Mouse (Mus musculus) embryonic facial prominence, embryonic 12.5 days (tissue): ENCODE measurements around the gene Rtl10. TPM values are rescaled to one million over a fixed set of nuclear protein-coding genes. Genes with fewer than 3 reads are reported as not detected.
"Not testable (repeated sequence)": the region's sequence is repeated elsewhere in the genome, so short reads cannot be mapped to it uniquely, and the experiment has no call there.

Experiments used
- ATAC-seq: fragments of 200-750 bp; cut with Nextera tagmentation; 2 replicates; pipeline ENCODE4 v1.8.0; 2017; ENCODE audit not compliant: insufficient number of reproducible peaks, insufficient read depth, low FRiP score, low TSS enrichment
- H3K27ac ChIP-seq: fragments of 300-500 bp; sonication (generic); 2 replicates; pipeline ENCODE4 v1.5.1; 2016; ENCODE audit warnings: mild to moderate bottlenecking
- H3K27me3 ChIP-seq: fragments of 300-500 bp; sonication (generic); 2 replicates; pipeline ENCODE4 v1.6.1; 2016; ENCODE audit warnings: mild to moderate bottlenecking, moderate library complexity
- H3K36me3 ChIP-seq: fragments of 300-500 bp; sonication (generic); 2 replicates; pipeline ENCODE4 v1.6.1; 2016; ENCODE audit warnings: mild to moderate bottlenecking
- H3K4me1 ChIP-seq: fragments of 300-500 bp; sonication (generic); 2 replicates; pipeline ENCODE4 v1.6.1; 2016
- H3K4me2 ChIP-seq: fragments of 300-500 bp; sonication (generic); replicated peaks from 2 replicates; pipeline ENCODE4 v1.6.1; 2016; ENCODE audit warnings: mild to moderate bottlenecking, moderate library complexity
- H3K4me3 ChIP-seq: fragments of 300-500 bp; sonication (generic); 2 replicates; pipeline ENCODE4 v1.5.1; 2016; ENCODE audit warnings: mild to moderate bottlenecking
- H3K9ac ChIP-seq: fragments of 300-500 bp; sonication (generic); 2 replicates; pipeline ENCODE4 v1.6.1; 2016; ENCODE audit warnings: mild to moderate bottlenecking, moderate library complexity
- H3K9me3 ChIP-seq: fragments of 300-500 bp; sonication (generic); 2 replicates; pipeline ENCODE4 v1.6.1; 2016; ENCODE audit warnings: mild to moderate bottlenecking, moderate library complexity
- WGBS: fragments of 180-500 bp; shearing (Covaris S2); methylation state at CpG from one replicate; pipeline ENCODE4 v1.1.7; 2016; 5-methylcytosine and 5-hydroxymethylcytosine counted together
- polyA plus RNA-seq: library from polyadenylated mRNA; unstranded; fragments of >200 nt; fragmentation: Nextera tagmentation; extraction: Ambion mirVana; gene quantifications from 2 replicates; pipeline ENCODE4 v1.2.1, GENCODE M21; 2016

The Rtl10 gene
- polyA plus RNA-seq, 1 experiment from 2014 or later = 4.1 TPM

DNA sequence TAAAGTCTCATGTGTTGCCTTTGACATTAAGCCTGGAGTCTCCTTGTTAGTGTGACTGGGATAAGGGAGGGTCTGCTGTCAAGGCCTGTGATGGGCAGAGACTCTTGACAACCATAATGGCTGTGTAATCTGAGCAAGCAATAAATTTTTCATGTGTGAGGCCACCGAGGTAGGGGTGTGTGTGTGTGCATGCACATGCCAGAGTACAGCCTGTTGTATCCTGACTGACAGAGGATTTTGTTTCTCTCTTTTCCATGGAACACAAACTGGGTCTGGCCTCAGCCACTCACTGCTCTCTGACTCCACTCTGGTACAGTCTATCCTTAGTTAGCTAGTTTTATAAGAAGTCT is 8.5 kb downstream of the Rtl10 start:
- WGBS = 41% methylated on average over 1 of the region's 1 CpGs
- Histone ChIP-seq H3K27ac (peak overlapping the region; percentile 41; the same call in 1 of the 2 replicates), H3K27me3 (no peaks in the 10 kb centered on the region)

DNA sequence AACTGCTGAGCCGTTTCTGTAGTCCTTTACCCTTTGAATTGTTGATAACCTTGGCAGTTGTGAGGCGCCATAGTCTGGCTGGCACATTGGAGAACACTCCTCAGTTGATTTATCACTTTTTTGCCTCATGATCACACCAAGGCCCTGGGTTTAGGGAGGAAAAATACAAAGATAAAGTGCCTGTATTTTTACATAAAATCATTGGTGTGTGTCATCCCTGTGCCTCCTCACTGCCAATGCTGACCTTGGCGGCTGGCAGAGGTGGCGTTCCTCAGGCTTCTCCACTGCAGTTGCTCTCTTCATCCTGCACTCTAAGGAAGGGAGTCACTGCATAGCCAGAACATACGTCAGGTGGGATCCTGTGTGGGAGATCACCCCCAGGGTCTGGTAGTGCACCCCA is 13.0 kb downstream of the Rtl10 start:
- no peaks in the 10 kb centered on the region for H3K27me3 ChIP-seq
- no peaks in the 10 kb centered on the region for H3K36me3 ChIP-seq
- no peak for ATAC-seq
- H3K9me3 ChIP-seq = no peaks in the 10 kb centered on the region
- H3K9ac ChIP-seq = no peak overlapping the region
- H3K4me1 ChIP-seq = peaks cover 6% of the 10 kb centered on the region
- H3K27ac ChIP-seq = no peak overlapping the region
- H3K4me3 ChIP-seq = no peak overlapping the region
- H3K4me2 ChIP-seq = no peak overlapping the region
- 85% methylated on average over 5 of the region's 5 CpGs for WGBS

More for the DNA sequence above, 8.5 kb downstream of the Rtl10 start:
- no peak overlapping the region for H3K9ac ChIP-seq
- no peak overlapping the region for H3K4me2 ChIP-seq
- no peak for ATAC-seq
- peaks cover 8% of the 10 kb centered on the region; the same call in 1 of the 2 replicates for H3K36me3 ChIP-seq
- H3K4me1 ChIP-seq = peaks cover 8% of the 10 kb centered on the region
- no peaks in the 10 kb centered on the region for H3K9me3 ChIP-seq
- no peak overlapping the region for H3K4me3 ChIP-seq

DNA sequence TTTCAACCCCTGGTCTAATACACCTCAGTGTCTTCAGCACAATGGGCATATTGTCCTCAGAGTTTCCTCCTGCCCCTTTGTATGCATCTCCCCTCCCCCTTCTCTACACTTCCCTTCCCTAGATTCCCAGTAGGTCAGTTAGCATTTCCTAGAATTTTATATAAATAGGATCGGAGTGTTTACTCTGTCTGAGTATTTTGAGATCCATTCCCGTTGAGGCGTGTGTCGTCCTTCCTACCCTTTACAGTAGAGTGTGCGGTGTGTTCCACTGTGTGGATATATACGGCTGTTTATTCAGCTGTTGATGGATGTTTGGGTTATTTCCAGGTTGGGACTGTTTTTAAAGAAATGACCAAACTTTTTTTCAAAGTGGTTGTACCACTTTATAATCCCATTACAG is 14.8 kb downstream of the Rtl10 start:
- H3K27me3 ChIP-seq = no peaks in the 10 kb centered on the region
- H3K4me2 ChIP-seq = no peak overlapping the region
- H3K9ac ChIP-seq = no peak overlapping the region
- no peak for ATAC-seq
- no peaks in the 10 kb centered on the region; the same call in 1 of the 2 replicates for H3K4me1 ChIP-seq
- no peaks in the 10 kb centered on the region for H3K36me3 ChIP-seq
- WGBS = 59% methylated on average over 6 of the region's 6 CpGs
- H3K27ac ChIP-seq = no peak overlapping the region
- no peaks in the 10 kb centered on the region for H3K9me3 ChIP-seq
- H3K4me3 ChIP-seq = no peak overlapping the region

DNA sequence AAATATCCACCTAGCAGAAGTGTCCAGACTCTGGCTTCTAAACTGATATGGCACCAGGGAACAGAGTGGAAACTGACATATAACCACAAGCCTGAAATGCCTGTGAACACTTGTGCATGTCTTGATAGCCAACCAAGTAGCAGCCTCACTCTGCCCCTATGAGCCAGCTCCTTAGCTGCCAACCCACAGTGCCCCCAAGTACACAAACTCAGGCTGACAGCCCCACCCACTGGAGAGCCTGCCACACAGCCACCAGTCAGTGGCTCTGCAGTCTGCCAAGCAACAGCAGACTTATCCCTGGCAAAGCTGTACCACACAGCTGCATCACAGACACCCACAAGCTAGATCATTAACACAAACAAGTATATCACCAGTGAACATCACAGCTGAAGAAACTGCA is 19.4 kb downstream of the Rtl10 start:
- Histone ChIP-seq H3K27ac (no peak overlapping the region), H3K4me1 (no peaks in the 10 kb centered on the region), H3K9ac (no peak overlapping the region), H3K9me3 (no peaks in the 10 kb centered on the region), H3K4me3 (no peak overlapping the region), H3K36me3 (no peaks in the 10 kb centered on the region), H3K4me2 (no peak overlapping the region), H3K27me3 (no peaks in the 10 kb centered on the region)
- no peak for ATAC-seq

DNA sequence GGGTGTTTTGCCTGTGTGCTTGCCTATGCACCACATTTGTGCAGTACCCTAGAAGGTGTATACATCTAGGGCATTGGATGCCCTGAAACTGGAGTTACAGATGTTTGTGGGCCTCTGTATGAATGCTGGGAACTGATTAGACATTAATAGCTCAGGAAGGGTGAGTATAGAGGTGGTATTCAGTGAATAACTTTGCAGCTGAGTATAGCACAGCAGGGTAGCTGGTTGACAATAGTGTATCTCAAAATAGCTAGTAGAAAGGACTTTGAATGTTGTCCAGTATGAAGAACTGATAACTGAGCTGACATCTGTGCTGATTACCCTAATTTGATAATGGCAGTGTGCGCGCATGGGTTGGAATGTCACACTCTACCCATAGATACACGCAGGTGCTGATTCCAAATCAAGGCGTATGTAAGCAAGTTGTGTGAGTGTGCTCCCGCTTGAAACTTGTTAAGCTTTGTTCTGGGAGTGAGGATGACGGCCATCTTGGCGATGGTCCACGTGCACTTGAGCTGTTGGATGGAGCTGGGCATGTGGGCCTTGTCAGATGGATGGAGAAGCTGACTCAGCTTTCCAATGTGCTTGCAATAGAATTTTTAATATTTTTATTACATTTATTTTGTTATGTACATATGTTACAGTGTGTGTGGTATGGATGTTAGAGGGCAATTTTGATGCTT is 25.0 kb downstream of the Rtl10 start:
- Histone ChIP-seq H3K4me3 (no peak overlapping the region), H3K36me3 (no peaks in the 10 kb centered on the region), H3K9me3 (no peaks in the 10 kb centered on the region), H3K27ac (no peak overlapping the region), H3K9ac (no peak overlapping the region), H3K4me2 (no peak overlapping the region), H3K4me1 (no peaks in the 10 kb centered on the region), H3K27me3 (no peaks in the 10 kb centered on the region)
- WGBS = 89% methylated on average over 8 of the region's 8 CpGs
- ATAC-seq = no peak

DNA sequence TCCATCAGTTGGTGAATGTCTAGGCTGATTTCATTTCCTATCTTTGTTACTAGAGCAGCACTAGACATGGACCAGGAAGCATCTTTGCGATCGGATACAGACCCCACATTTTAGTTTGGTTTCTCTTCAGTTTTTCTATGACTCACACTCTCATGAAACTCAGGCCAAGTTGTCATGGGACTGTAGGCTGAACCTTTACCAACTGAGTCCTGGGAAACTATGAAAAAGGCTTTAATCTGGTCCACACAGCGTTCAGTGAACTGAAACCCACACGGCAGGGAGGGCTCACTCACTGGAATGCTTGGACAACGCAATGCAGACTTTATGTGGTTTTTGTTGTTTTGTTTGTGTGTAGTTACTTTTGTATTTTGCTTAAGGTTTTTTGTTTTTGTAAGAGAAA is 30.0 kb downstream of the Rtl10 start:
- H3K4me2 ChIP-seq = no peak overlapping the region
- no peak overlapping the region for H3K9ac ChIP-seq
- H3K36me3 ChIP-seq = no peaks in the 10 kb centered on the region
- no peaks in the 10 kb centered on the region for H3K4me1 ChIP-seq
- H3K9me3 ChIP-seq = 0 out of 2 replicates have a peak, but pooled peaks cover 6% of the 10 kb centered on the region
- H3K4me3 ChIP-seq = no peak overlapping the region
- H3K27ac ChIP-seq = no peak overlapping the region
- no peaks in the 10 kb centered on the region for H3K27me3 ChIP-seq
- 84% methylated on average over 5 of the region's 5 CpGs for WGBS
- no peak for ATAC-seq

DNA sequence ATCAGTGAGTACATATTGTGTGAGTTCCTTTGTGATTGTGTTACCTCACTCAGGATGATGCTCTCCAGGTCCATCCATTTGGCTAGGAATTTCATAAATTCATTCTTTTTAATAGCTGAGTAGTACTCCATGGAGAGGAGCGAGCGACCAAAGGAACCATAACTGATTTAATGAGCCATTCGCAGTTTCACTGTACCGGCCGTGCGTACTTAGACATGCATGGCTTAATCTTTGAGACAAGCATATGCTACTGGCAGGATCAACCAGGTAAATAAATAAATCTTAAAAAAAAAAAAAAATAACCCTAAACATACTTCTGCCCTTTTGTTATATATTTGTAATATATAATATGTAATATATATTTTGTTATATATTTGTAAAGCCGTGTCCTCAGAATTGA is 34.4 kb downstream of the Rtl10 start:
- H3K36me3 ChIP-seq, H3K4me2 ChIP-seq, H3K9ac ChIP-seq, H3K4me3 ChIP-seq, H3K27ac ChIP-seq, H3K4me1 ChIP-seq, H3K9me3 ChIP-seq, H3K27me3 ChIP-seq: not testable (repeated sequence)
- ATAC-seq = peak; percentile 99
- 95% methylated on average over 7 of the region's 7 CpGs for WGBS

DNA sequence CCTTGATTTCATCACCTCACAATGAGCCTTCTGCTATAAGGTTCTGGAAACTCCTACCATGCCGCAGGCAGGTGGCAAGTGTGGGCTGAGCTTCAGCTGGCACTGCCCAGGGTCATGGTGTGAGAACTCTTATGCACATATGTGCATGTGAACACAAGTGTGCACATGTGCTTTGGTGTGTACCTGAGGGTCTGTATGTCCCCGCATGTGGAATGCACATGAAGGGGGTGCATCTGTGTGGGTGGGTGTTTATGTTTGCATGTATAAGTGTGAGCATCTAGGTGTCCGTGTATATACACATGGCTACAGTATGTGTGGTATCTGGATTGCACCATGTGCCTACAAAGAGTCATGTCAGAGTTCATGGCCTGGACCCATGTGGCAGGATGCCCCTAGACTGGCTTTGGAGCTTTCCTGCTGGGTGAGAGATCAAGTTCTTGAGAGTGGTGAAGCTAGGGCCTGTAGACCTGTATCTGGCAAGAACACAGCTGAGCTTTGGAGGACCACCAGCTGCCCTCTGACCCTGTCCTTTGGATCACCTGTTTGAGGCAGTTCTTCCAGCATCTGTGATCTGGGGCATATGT is 38.8 kb downstream of the Rtl10 start:
- Histone ChIP-seq H3K4me3 (no peak overlapping the region), H3K4me2 (no peak overlapping the region)
- 88% methylated on average over 3 of the region's 3 CpGs for WGBS

DNA sequence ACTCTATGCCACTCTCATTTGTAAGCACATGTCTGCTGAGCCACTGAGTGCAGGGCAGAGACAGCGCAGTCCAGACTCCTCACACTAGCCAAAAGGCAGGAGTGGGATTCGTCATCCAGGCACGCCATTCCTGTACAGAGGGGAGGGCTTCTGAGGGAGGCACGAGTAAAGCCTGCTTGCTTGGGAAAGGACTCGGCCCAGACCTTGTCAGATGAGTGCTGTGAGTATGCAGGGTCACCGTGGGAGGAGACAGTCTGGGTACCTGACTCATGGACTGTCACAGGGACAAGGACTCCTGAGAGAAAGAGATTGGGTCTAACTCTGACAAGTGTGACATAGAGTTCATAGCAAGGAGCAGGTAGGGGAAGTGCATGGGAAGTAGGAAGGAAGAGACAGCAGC is 40.6 kb downstream of the Rtl10 start:
- no peak overlapping the region for H3K9ac ChIP-seq
- no peaks in the 10 kb centered on the region for H3K27me3 ChIP-seq
- H3K4me3 ChIP-seq = no peak overlapping the region
- H3K9me3 ChIP-seq = no peaks in the 10 kb centered on the region
- no peak overlapping the region for H3K4me2 ChIP-seq
- H3K27ac ChIP-seq = no peak overlapping the region
- ATAC-seq = no peak
- no peaks in the 10 kb centered on the region for H3K36me3 ChIP-seq
- no peaks in the 10 kb centered on the region for H3K4me1 ChIP-seq
- WGBS = 75% methylated on average over 6 of the region's 6 CpGs

More for the DNA sequence above, 38.8 kb downstream of the Rtl10 start:
- H3K4me1 ChIP-seq = no peaks in the 10 kb centered on the region
- no peak overlapping the region for H3K27ac ChIP-seq
- ATAC-seq = no peak
- H3K9ac ChIP-seq = no peak overlapping the region
- no peaks in the 10 kb centered on the region for H3K36me3 ChIP-seq
- no peaks in the 10 kb centered on the region for H3K9me3 ChIP-seq
- no peaks in the 10 kb centered on the region for H3K27me3 ChIP-seq

DNA sequence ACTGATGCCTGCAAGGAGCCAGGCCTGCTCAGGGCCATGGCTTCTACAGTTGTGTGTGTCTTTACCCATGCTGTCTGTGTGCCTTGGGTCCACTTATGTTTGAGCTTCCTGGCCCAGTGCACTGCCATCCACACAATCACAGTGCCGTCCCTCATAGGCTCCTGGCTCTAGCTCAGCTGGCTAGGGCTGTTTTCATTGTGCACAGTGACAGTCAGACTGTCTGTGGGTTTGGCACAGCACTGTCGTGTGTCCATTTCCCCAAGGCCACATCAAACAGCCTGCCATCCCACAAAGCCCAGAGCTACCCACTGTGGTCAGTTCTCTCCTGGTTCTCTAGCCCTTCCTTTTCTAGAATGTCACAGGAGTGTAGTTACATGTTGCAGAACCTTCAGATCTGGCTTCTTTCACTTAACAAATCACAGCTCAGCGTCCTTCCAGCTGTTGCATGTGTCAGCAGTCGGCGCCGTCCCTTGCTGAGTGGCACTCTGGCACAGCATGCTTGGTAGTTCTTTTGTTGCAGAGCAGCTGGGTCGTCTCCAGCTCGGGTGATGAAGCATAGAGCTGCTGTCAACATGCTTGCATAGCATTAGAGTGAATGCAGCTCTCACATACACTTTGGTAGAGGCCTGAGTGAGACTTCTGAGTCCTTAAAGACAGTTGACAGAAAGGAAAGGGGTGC is 44.6 kb downstream of the Rtl10 start:
- H3K9ac ChIP-seq = no peak overlapping the region
- no peaks in the 10 kb centered on the region for H3K9me3 ChIP-seq
- H3K4me3 ChIP-seq = no peak overlapping the region
- H3K27ac ChIP-seq = no peak overlapping the region
- H3K27me3 ChIP-seq = no peaks in the 10 kb centered on the region
- 70% methylated on average over 8 of the region's 8 CpGs for WGBS
- H3K4me2 ChIP-seq = no peak overlapping the region
- no peak for ATAC-seq
- H3K36me3 ChIP-seq = no peaks in the 10 kb centered on the region
- no peaks in the 10 kb centered on the region for H3K4me1 ChIP-seq

DNA sequence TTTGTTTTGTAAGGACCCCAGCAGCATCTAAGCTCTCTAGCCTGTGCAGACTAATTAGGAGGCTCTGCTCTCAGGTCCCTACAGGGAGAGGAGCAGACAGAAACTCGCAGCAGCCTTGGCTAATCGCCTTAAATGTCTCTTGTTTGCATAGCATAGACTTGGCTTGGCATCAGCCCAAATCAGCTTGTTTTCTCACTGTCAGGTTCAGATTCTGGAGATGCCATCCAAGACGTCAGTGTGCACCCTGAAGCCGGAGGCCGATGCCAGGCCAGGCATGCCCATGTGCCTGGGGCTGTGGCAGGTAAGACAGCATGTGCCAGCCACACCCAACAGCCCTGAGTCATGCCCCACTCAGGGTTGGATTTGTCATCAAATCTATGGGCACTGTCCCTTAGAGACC is 49.2 kb downstream of the Rtl10 start:
- H3K4me3 ChIP-seq = no peak overlapping the region
- no peak overlapping the region for H3K4me2 ChIP-seq
- no peaks in the 10 kb centered on the region for H3K36me3 ChIP-seq
- ATAC-seq = no peak
- H3K27ac ChIP-seq = no peak overlapping the region
- no peaks in the 10 kb centered on the region for H3K27me3 ChIP-seq
- no peaks in the 10 kb centered on the region for H3K9me3 ChIP-seq
- no peaks in the 10 kb centered on the region for H3K4me1 ChIP-seq
- WGBS = 83% methylated on average over 5 of the region's 5 CpGs
- no peak overlapping the region for H3K9ac ChIP-seq
